Mouse (Mus musculus) embryonic fibroblast, embryonic 13.5 days (primary cell): Measurements from ENCODE around the gene Cort.

Experiments
- CTCF ChIP-seq: IDR thresholded peaks from 2 replicates; pipeline ENCODE4 v1.5.1; 2011; ENCODE audit warnings: mild to moderate bottlenecking, control low read depth, low read length, moderate library complexity, borderline replicate concordance; ENCODE audit not compliant: insufficient read depth
- POLR2A ChIP-seq: IDR thresholded peaks from 2 replicates; pipeline ENCODE4 v1.6.1; 2011; ENCODE audit warnings: low read depth, mild to moderate bottlenecking, control low read depth, low read length, moderate library complexity

GRCm38 (mm10) chr4:149147528-149147927 lies 21.0 kb upstream of the Cort start:
- TF ChIP-seq CTCF, result no peak
- TF ChIP-seq POLR2A, result no peak
